Mouse (Mus musculus): ENCODE measurements around the gene Cenpm. TPM values are rescaled to one million over a fixed set of nuclear protein-coding genes. Genes with fewer than 3 reads are reported as not detected.
A peak's percentile ranks its signal among the peaks of the same experiment; 100 is the strongest.
"Not testable (repeated sequence)": the region's sequence is repeated elsewhere in the genome, so short reads cannot be mapped to it uniquely, and the experiment has no call there.

Gene Cenpm
- total RNA-seq, 2 experiments from 2014 or later = 3.3 to 5.0 TPM

GRCm38 (mm10) chr15:82251579-82251978, 7.0 kb upstream of the Cenpm start:
- intact Hi-C loops (cut with DNase I) = no loop called here

GRCm38 (mm10) chr15:82247131-82247776, 2.7 kb upstream of the Cenpm start:
- no peak for DNase-seq (ENCODE audit: low spot score in 2 of 2)
- intact Hi-C loops (cut with DNase I) = no loop called here

More at GRCm38 (mm10) chr15:82251579-82251978, 7.0 kb upstream of the Cenpm start:
- DNase-seq (ENCODE audit: low spot score in 2 of 2) = no peak

- intact Hi-C loops (cut with DNase I) = not testable (repeated sequence)
Observed at GRCm38 (mm10) chr15:82244805-82245161, 235 bp upstream of the Cenpm start.

GRCm38 (mm10) chr15:82243742-82244114, 820 bp downstream of the Cenpm start:
- peak in 1 of 2 experiments; percentile 58 for DNase-seq (ENCODE audit: low spot score in 2 of 2)

More at GRCm38 (mm10) chr15:82244805-82245161, 235 bp upstream of the Cenpm start:
- DNase-seq (ENCODE audit: low spot score in 2 of 2) = not testable (repeated sequence)

GRCm38 (mm10) chr15:82243311-82243710, 1.2 kb downstream of the Cenpm start:
- intact Hi-C loops (cut with DNase I) = no loop called here
- no peak for DNase-seq (ENCODE audit: low spot score in 2 of 2)

More at GRCm38 (mm10) chr15:82243742-82244114, 820 bp downstream of the Cenpm start:
- intact Hi-C loops (cut with DNase I) = no loop called here

- DNase-seq (ENCODE audit: low spot score in 2 of 2) = peak; percentile 76 to 86
- intact Hi-C loops (cut with DNase I) = loop anchor here (2.0 kb wide), 2 partner anchors 98 to 172 kb away; no protein-coding TSS in a partner anchor
Observed at GRCm38 (mm10) chr15:82236565-82236964, 8.0 kb downstream of the Cenpm start.

GRCm38 (mm10) chr15:82235661-82236060, 8.9 kb downstream of the Cenpm start:
- DNase-seq (ENCODE audit: low spot score in 2 of 2) = no peak
- intact Hi-C loops (cut with DNase I) = loop anchor here (2.0 kb wide), 2 partner anchors 97 to 171 kb away; no protein-coding TSS in a partner anchor

GRCm38 (mm10) chr15:82232651-82233050, 11.9 kb downstream of the Cenpm start:
- no peak for DNase-seq (ENCODE audit: low spot score in 2 of 2)
- intact Hi-C loops (cut with DNase I) = loop anchor here (2.0 kb wide), 1 partner anchor 160 kb away; no protein-coding TSS in a partner anchor

- peak in 1 of 2 experiments; percentile 67 for DNase-seq (ENCODE audit: low spot score in 2 of 2)
- intact Hi-C loops (cut with DNase I) = loop anchor here (2.0 kb wide), 1 partner anchor 159 kb away; no protein-coding TSS in a partner anchor
Observed at GRCm38 (mm10) chr15:82231591-82232378, 12.8 kb downstream of the Cenpm start.

GRCm38 (mm10) chr15:82231100-82231499, 13.4 kb downstream of the Cenpm start:
- intact Hi-C loops (cut with DNase I) = no loop called here
- no peak for DNase-seq (ENCODE audit: low spot score in 2 of 2)

GRCm38 (mm10) chr15:82230098-82230611, 14.4 kb downstream of the Cenpm start:
- no peak for DNase-seq (ENCODE audit: low spot score in 2 of 2)
- intact Hi-C loops (cut with DNase I) = no loop called here

GRCm38 (mm10) chr15:82229542-82230045, 15.0 kb downstream of the Cenpm start:
- intact Hi-C loops (cut with DNase I) = no loop called here
- no peak for DNase-seq (ENCODE audit: low spot score in 2 of 2)

- intact Hi-C loops (cut with DNase I) = no loop called here
- DNase-seq (ENCODE audit: low spot score in 2 of 2) = no peak
Observed at GRCm38 (mm10) chr15:82225769-82226168, 18.8 kb downstream of the Cenpm start.

GRCm38 (mm10) chr15:82224602-82225215, 19.8 kb downstream of the Cenpm start:
- DNase-seq (ENCODE audit: low spot score in 2 of 2) = no peak
- intact Hi-C loops (cut with DNase I) = no loop called here

GRCm38 (mm10) chr15:82223657-82224601, 20.6 kb downstream of the Cenpm start, which contains the start of gene Tnfrsf13c:
Tnfrsf13c (minus strand) TSS chr15:82224369.
- no peak for DNase-seq (ENCODE audit: low spot score in 2 of 2)
- intact Hi-C loops (cut with DNase I) = no loop called here

GRCm38 (mm10) chr15:82223251-82223650, 21.3 kb downstream of the Cenpm start:
- intact Hi-C loops (cut with DNase I) = no loop called here
- no peak for DNase-seq (ENCODE audit: low spot score in 2 of 2)

- intact Hi-C loops (cut with DNase I) = no loop called here
- DNase-seq (ENCODE audit: low spot score in 2 of 2) = no peak
Observed at GRCm38 (mm10) chr15:82221104-82221860, 23.3 kb downstream of the Cenpm start.
